Mouse (Mus musculus): ENCODE data around the gene Rfc2. TPM values are rescaled to one million over a fixed set of nuclear protein-coding genes. Genes with fewer than 3 reads are reported as not detected.

The Rfc2 gene
- total and polyA plus RNA-seq, 3 experiments, result 304 to 424 TPM; not detected in 1

GRCm38 (mm10) chr5:134620457-134620856, 39.3 kb downstream of the Rfc2 start:
- Histone ChIP-seq H3K79me2 (ENCODE audit: control insufficient read depth, insufficient read depth, low read length, poor library complexity) (no peaks in the 10 kb centered on the region), H3K4me3 (ENCODE audit: control insufficient read depth in 1 of 2, insufficient read depth in 1 of 2, low read depth in 2 of 2, low read length in 2 of 2) (no peak overlapping the region), H3K9me3 (replicated peaks; ENCODE audit: insufficient read depth, low read length) (no peaks in the 10 kb centered on the region), H3K36me3 (ENCODE audit: control insufficient read depth in 1 of 2, insufficient read depth in 2 of 2, low read length in 2 of 2) (peaks cover 0 to 6% of the 10 kb centered on the region in 2 experiments; a peak in 2 of 4 replicates), H3K27me3 (ENCODE audit: control insufficient read depth in 1 of 2, insufficient read depth in 2 of 2, low read length in 2 of 2) (no peaks in the 10 kb centered on the region), H3K27ac (ENCODE audit: control insufficient read depth, low read depth, low read length) (no peak overlapping the region), H3K4me1 (ENCODE audit: control insufficient read depth in 1 of 2, insufficient read depth in 2 of 2, low read length in 2 of 2) (no peaks in the 10 kb centered on the region; a peak in 1 of 4 replicates), H3K9ac (ENCODE audit: control insufficient read depth, low read depth, low read length, poor library complexity, severe bottlenecking) (no peak overlapping the region)
- no peak for TF ChIP-seq MYC (IDR thresholded peaks at IDR 0.05; ENCODE audit: low read depth, low read length)
- TF ChIP-seq EP300 (IDR thresholded peaks at IDR 0.05; ENCODE audit: low read depth in 1 of 2, low read length in 2 of 2), result no peak
- TF ChIP-seq ZNF384 (IDR thresholded peaks at IDR 0.05; ENCODE audit: low read depth, low read length), result no peak
- TF ChIP-seq MYB (IDR thresholded peaks at IDR 0.05; ENCODE audit: low read depth, low read length), result no peak
- no peak for TF ChIP-seq BHLHE40 (IDR thresholded peaks at IDR 0.05; ENCODE audit: borderline replicate concordance, low read depth, low read length)
- TF ChIP-seq POLR2AphosphoS5 (IDR thresholded peaks at IDR 0.05; ENCODE audit: borderline replicate concordance, low read depth, low read length), result no peak
- no peak for TF ChIP-seq KAT2A (conservative IDR thresholded peaks at IDR 0.05; ENCODE audit: low read depth, low read length)
- TF ChIP-seq TCF12 (IDR thresholded peaks at IDR 0.05; ENCODE audit: low read depth, low read length), result no peak
- TF ChIP-seq ZKSCAN1 (IDR thresholded peaks at IDR 0.05; ENCODE audit: low read depth, low read length), result no peak
- no peak for DNase-seq (ENCODE audit: low read depth, low spot score)

GRCm38 (mm10) chr5:134621099-134621640, 40.0 kb downstream of the Rfc2 start:
- TF ChIP-seq UBTF (IDR thresholded peaks at IDR 0.05; ENCODE audit: borderline replicate concordance, insufficient read depth, low read depth, low read length) (no peak), SIN3A (IDR thresholded peaks at IDR 0.05; ENCODE audit: low read length) (no peak), ZMIZ1 (IDR thresholded peaks at IDR 0.05; ENCODE audit: low read depth, low read length) (no peak), TBP (IDR thresholded peaks at IDR 0.05; ENCODE audit: low read depth, low read length) (no peak), MEF2A (IDR thresholded peaks at IDR 0.05; ENCODE audit: extremely low read depth, insufficient replicate concordance, low read depth, low read length, poor library complexity, severe bottlenecking) (no peak), CHD2 (IDR thresholded peaks at IDR 0.05; ENCODE audit: low read length) (no peak), MYC (IDR thresholded peaks at IDR 0.05; ENCODE audit: low read depth, low read length) (no peak), ELF1 (IDR thresholded peaks at IDR 0.05; ENCODE audit: low read depth, low read length) (no peak), SMC3 (IDR thresholded peaks at IDR 0.05; ENCODE audit: low read depth, low read length) (no peak), EP300 (IDR thresholded peaks at IDR 0.05; ENCODE audit: low read depth in 1 of 2, low read length in 2 of 2) (no peak), ZC3H11A (IDR thresholded peaks at IDR 0.05; ENCODE audit: low read depth, low read length) (no peak), POLR2AphosphoS5 (IDR thresholded peaks at IDR 0.05; ENCODE audit: borderline replicate concordance, low read depth, low read length) (no peak), CTCF (IDR thresholded peaks at IDR 0.05 in 2 of 3, conservative IDR thresholded peaks at IDR 0.05 in 1 of 3; ENCODE audit: control insufficient read depth in 1 of 3, insufficient read depth in 1 of 3, low read depth in 2 of 3, low read length in 3 of 3, poor library complexity in 1 of 3, severe bottlenecking in 1 of 3) (no peak), MYB (IDR thresholded peaks at IDR 0.05; ENCODE audit: low read depth, low read length) (no peak), E2F4 (IDR thresholded peaks at IDR 0.05; ENCODE audit: borderline replicate concordance, low read depth, low read length) (no peak), ETS1 (IDR thresholded peaks at IDR 0.05; ENCODE audit: low read depth, low read length) (no peak), ZNF384 (IDR thresholded peaks at IDR 0.05; ENCODE audit: low read depth, low read length) (no peak)
- no peaks in the 10 kb centered on the region for H3K79me2 ChIP-seq (ENCODE audit: control insufficient read depth, insufficient read depth, low read length, poor library complexity)
- H3K27me3 ChIP-seq (ENCODE audit: control insufficient read depth in 1 of 2, insufficient read depth in 2 of 2, low read length in 2 of 2), result no peaks in the 10 kb centered on the region
- DNase-seq (ENCODE audit: low read depth, low spot score), result no peak
- H3K27ac ChIP-seq (ENCODE audit: control insufficient read depth, low read depth, low read length), result no peak overlapping the region
- H3K4me1 ChIP-seq (ENCODE audit: control insufficient read depth in 1 of 2, insufficient read depth in 2 of 2, low read length in 2 of 2), result no peaks in the 10 kb centered on the region
- peaks cover 0 to 11% of the 10 kb centered on the region in 2 experiments; a peak in 2 of 4 replicates for H3K36me3 ChIP-seq (ENCODE audit: control insufficient read depth in 1 of 2, insufficient read depth in 2 of 2, low read length in 2 of 2)
- no peak overlapping the region for H3K9ac ChIP-seq (ENCODE audit: control insufficient read depth, low read depth, low read length, poor library complexity, severe bottlenecking)
- H3K9me3 ChIP-seq (replicated peaks; ENCODE audit: insufficient read depth, low read length), result no peaks in the 10 kb centered on the region
- no peak overlapping the region for H3K4me3 ChIP-seq (ENCODE audit: control insufficient read depth in 1 of 2, insufficient read depth in 1 of 2, low read depth in 2 of 2, low read length in 2 of 2)

Data from MEL (cell line).